Mouse (Mus musculus) kidney, postnatal 36 days (tissue): Measurements from ENCODE around the gene Slco4a1.

Experiments
- DNase-seq, 2 experiments: peaks; one replicate each; pipeline ENCODE4 v3.0.0; 2021 to 2022; ENCODE audit warnings: mixed read lengths in 2 of 2

Gene Slco4a1

DNA sequence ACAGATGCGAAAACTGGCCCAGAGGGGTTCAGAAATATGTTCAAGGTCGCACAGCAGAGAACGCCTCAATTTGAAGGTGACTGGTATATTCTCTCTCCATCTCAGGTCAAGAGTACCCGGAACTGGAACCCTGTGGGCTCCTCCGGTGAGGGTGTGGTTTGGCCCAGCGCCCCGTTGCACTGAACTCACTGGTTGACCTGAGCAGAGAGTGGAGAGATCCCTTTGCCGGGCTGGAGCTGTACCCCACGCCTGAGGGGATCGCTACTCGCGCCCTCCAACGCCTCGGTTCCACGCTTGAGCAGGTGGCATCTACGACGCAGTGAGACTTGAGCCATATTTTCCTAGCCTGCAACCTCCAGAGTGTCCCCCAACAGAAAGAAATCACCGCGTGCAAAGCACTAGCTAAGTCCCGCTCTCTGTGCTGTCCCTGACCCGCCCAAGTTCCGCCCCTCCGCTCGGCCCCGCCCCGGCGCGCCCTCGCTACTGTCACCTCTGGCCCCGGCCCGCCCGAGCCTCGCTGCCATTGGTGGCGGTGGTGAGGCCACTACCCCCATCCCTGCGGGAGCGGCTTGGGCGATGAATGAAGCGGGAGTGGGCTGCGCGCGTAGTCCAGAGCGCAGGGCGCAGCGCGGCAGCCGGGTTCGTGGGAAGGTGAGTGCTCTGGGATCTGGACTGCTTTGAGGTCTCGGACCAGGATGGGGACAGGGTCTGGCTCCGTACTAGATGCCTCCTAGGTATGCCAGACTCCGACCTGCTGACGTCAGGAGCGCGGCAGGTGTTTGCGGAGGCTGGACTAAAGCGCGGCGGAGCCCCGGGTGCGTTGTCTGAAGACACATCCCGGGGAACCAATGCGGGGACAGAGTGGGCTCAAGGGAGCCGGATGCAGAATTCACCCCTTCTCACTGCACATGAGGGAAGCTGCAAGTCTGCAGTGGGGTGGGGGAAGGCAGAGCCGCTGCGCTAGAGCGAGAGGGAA lies at the start of gene Slco4a1:
Gene Slco4a1, plus strand, starts transcription at position 523 of the 976 bp plus-strand sequence.
- DNase-seq = peak; percentile 91 to 96

GRCm38 (mm10) chr2:180408410-180408809 lies 47.6 kb upstream of the Slco4a1 start:
- no peak for DNase-seq

GRCm38 (mm10) chr2:180410432-180410831 lies 45.6 kb upstream of the Slco4a1 start:
- no peak for DNase-seq

DNA sequence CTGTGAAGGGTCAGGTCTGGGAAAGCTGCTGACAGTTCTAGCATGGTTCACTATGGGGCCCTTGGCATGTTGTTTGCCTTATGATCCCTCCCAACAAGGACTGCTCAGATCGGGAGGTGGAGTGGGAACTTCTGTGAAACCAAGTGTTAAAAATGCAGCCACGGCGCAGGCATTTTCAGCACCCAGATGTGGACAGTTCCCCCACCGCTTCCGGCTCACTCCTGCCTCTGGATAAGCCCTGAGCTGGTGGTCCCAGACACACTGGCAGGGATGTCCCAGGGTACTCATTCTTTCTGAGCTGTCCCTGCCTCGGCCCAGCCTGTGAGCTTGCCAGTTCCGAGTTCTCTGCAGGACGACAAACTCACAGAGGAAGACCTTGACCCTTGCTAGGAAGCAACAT lies 45.0 kb upstream of the Slco4a1 start:
- DNase-seq = peak in 1 of 2 experiments; percentile 25

- DNase-seq = no peak
These were observed 40.4 kb upstream of the Slco4a1 start for GRCm38 (mm10) chr2:180415627-180416026.

- no peak for DNase-seq
These were observed 38.3 kb upstream of the Slco4a1 start for GRCm38 (mm10) chr2:180417731-180418130.

GRCm38 (mm10) chr2:180420641-180421040 lies 35.4 kb upstream of the Slco4a1 start:
- no peak for DNase-seq

DNA sequence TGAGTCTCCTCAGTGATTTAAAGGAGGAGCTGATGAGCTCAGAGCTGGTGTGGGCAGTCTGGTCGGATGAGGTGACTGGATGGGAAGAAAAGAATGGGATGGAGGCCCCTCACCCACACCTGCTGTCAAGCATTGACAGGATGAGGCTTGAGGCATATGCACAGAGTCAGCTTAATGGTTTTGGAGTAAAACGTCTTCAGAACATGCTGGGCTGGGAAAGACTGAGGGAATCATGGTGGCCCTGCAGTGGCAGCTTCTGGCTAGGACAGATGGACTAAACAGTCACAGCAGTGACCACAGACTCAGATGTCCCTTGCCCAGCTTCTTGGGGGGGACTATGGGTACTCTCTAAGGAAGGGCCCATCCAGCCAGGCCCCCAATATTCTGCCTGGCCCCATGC lies 30.9 kb upstream of the Slco4a1 start:
- DNase-seq = no peak

GRCm38 (mm10) chr2:180427073-180427472 lies 29.0 kb upstream of the Slco4a1 start:
- no peak for DNase-seq

DNA sequence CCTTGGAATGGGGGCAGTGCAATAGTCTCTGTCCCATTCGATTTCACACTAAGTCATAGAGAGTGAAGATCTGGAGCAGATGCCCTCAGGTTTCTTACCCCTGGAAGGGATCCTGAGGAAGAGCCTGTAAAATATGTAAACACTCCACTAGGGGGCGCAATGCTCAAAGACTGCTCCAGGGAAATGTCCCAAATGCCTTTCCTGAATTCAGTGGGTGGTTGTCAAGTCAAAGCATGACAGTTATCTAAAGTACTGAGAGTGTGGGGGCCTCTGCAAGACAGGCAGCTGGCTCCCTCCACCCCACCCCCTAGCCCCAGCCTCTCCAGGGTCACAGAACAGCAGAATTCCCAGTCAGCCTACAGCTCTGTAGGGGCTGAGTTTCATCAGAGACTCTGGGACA lies 27.7 kb upstream of the Slco4a1 start:
- peak; percentile 8 to 49 for DNase-seq

DNA sequence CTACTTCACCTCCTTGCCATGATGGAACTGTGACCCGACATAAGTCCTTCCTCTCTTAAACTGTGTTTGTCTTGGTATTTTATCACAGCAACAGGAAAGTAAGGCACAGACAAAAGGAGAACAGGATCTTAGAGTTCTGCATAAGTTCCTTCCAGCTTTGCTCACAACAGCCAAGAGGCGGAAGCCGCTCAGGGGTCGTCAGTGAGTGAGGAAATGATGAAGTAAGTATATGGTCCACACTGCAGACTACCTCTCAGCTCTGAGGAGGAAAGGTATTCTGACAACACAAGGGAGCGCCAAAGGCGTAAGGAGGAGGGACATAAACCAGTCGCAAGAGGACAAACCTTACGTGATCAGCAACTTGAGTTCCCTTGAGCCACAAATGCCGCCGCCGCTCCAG lies 25.4 kb upstream of the Slco4a1 start:
- no peak for DNase-seq

- peak; percentile 67 to 92 for DNase-seq
These were observed 23.9 kb upstream of the Slco4a1 start for GRCm38 (mm10) chr2:180432042-180432668.

DNA sequence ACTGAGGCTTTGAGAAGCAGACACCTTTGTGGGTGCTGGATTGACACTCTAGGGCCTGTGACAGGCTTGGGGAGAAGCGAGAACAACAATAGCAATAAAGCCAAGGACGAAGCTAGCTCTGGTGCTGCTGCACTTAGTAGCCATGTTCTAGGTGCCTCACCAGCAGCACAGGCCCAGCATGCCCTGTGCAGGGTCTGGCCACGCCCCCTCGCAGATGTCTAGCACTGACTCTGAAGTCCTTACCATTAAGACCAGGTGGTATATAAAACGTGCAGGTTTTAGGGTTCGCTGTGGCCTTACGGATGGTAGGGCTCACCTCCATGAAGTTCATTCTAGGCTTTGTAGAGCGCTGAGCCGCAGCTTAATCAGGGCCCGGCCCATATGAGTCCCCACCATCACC lies 23.3 kb upstream of the Slco4a1 start:
- DNase-seq = no peak

- no peak for DNase-seq
These were observed 22.7 kb upstream of the Slco4a1 start for GRCm38 (mm10) chr2:180433350-180433749.

DNA sequence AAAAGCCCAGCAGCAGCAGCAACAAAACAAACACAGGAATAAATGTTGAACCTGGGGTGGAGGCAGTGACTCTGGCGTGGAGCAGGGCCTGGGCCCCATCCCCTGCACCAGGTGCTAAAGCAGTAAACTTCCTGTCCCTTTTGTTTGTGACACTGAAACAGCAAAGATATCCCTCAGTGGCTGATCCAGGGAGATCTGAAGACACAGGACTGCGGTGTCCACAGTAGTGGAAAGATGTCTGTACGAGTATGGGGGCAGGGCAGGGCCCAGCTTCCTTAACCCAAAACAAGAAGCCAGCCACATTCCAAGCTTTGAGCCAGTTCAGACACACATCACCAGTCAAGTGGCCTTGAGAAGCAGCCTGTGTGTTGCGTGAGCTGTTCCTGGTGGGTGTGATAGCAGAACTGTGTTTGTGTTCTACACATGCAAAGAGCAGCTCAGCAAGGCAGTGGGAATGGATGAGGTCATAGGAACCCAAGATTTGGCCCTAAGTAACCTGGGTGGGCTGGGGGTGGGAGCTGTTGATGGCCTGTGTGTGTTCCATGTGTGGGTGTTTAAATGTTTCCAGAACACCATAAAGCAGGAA lies 20.6 kb upstream of the Slco4a1 start:
- no peak for DNase-seq

- DNase-seq = no peak
These were observed 18.7 kb upstream of the Slco4a1 start for GRCm38 (mm10) chr2:180437149-180437864.

- no peak for DNase-seq
These were observed 16.3 kb upstream of the Slco4a1 start for GRCm38 (mm10) chr2:180439791-180440190.

DNA sequence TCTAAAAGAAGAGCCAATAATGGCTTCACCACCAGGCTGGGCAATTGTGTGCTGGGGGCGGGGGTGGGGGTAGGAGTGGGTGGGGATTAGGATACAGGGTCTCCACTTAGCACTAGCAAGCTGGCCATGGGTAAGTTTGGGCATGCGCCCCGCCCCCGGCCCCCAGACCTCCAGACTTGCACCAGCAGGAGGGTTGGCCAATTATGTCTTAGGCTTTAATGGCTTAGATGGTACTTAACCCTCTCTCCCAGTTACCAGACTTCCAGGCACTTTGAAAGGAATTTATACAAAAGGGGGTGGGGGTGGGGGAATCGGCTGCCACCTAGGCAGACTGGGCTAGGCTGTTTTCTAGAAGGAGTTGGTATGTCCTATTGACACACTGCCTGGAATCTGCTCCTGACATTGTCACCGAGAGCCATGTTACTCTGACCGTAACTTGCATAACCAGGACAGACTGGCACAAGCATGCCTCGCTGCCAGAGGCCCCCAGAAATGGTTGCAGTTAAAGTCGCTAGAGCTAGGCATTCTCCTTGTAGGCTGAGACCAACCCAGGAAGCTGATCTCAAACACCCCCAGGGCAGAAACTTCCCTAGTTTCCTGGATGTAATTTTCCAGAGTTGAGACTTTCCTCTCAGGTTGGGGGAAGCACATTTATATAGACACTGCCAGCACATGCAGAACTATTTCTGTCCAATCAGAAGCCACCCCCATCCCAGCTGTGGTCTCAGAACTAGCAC lies 15.3 kb upstream of the Slco4a1 start:
- DNase-seq = peak; percentile 32 to 33

GRCm38 (mm10) chr2:180442061-180442460 lies 14.0 kb upstream of the Slco4a1 start:
- DNase-seq = peak in 1 of 2 experiments; percentile 9

- peak; percentile 33 to 52 for DNase-seq
These were observed 12.2 kb upstream of the Slco4a1 start for GRCm38 (mm10) chr2:180443861-180444260.

GRCm38 (mm10) chr2:180444957-180445785 lies 10.9 kb upstream of the Slco4a1 start:
- DNase-seq = no peak
